7 mouse cellular contexts compared by ENCODE assay signal in genomic region chr5:121397187-121398145, GRCm38 (mm10). TPM values are rescaled to one million over a fixed set of nuclear protein-coding genes. Genes with fewer than 3 reads are reported as not detected.
DNase-seq lines count a peak whose midpoint lies in the region; ATAC-seq lines count a peak whose summit lies in the region.

Gene Naa25, plus strand, starts transcription at chr5:121397936.

- peaks cover 20% of the 10 kb centered on the region for H3K4me1 ChIP-seq in intestine, embryonic 16.5 days (ENCODE audit: control insufficient read depth, insufficient read depth, low read length)
- peaks cover 12% of the 10 kb centered on the region for H3K4me1 ChIP-seq in midbrain, embryonic 11.5 days (ENCODE audit: control insufficient read depth, insufficient read depth, low read length)

- peak within 1 kb of the TSS; percentile 85 for H3K4me2 ChIP-seq in intestine, embryonic 16.5 days (ENCODE audit: low read depth, low read length)
- peak within 1 kb of the TSS; percentile 94 for H3K4me2 ChIP-seq in midbrain, embryonic 11.5 days

- peak; percentile 96 for ATAC-seq in intestine, embryonic 16.5 days
- ATAC-seq in midbrain, embryonic 11.5 days (ENCODE audit: low FRiP score): peak; percentile 97

- intact Hi-C loops in left cerebral cortex, postnatal 36 days (cut with DNase I): no loop called here

- peak within 1 kb of the TSS; percentile 90 for H3K9ac ChIP-seq in intestine, embryonic 16.5 days (ENCODE audit: low read depth, low read length)
- H3K9ac ChIP-seq in midbrain, embryonic 11.5 days (ENCODE audit: low read length): peak within 1 kb of the TSS; percentile 83

- WGBS in intestine, embryonic 16.5 days: 9% methylated on average over 52 of the region's 53 CpGs
- 11% methylated on average over 53 of the region's 53 CpGs for WGBS in midbrain, embryonic 11.5 days

- no peaks in the 10 kb centered on the region for H3K27me3 ChIP-seq in intestine, embryonic 16.5 days (replicated peaks; ENCODE audit: control insufficient read depth, insufficient read depth, low read length)
- no peaks in the 10 kb centered on the region for H3K27me3 ChIP-seq in midbrain, embryonic 11.5 days (ENCODE audit: control insufficient read depth, insufficient read depth, low read length)

- H3K9me3 ChIP-seq in intestine, embryonic 16.5 days (ENCODE audit: control insufficient read depth, low read length): no peaks in the 10 kb centered on the region
- no peaks in the 10 kb centered on the region for H3K9me3 ChIP-seq in midbrain, embryonic 11.5 days (ENCODE audit: control insufficient read depth, low read length)

- DNase-seq in adrenal gland, adult 8-10 months: peak; percentile 91
- DNase-seq in embryo, embryonic 9.5 days (ENCODE audit: extremely low spot score): peak; percentile 91
- DNase-seq in gastrocnemius, postnatal 4 days (ENCODE audit: low spot score in 2 of 2): peak; percentile 94 to 97
- peak; percentile 91 to 92 for DNase-seq in left cerebral cortex, postnatal 36 days (ENCODE audit: low spot score in 2 of 2)
- DNase-seq in midbrain, embryonic 11.5 days (ENCODE audit: low spot score, missing footprints): peak; percentile 99
- DNase-seq in skeletal muscle tissue, adult 2 months (ENCODE audit: low read depth, low spot score): peak; percentile 97

- peak within 1 kb of the TSS; percentile 90 for H3K27ac ChIP-seq in intestine, embryonic 16.5 days (ENCODE audit: low read length)
- H3K27ac ChIP-seq in midbrain, embryonic 11.5 days (ENCODE audit: low read depth, low read length): peak within 1 kb of the TSS; percentile 75

- peak within 1 kb of the TSS; percentile 92 for H3K4me3 ChIP-seq in intestine, embryonic 16.5 days (ENCODE audit: low read length)
- peak within 1 kb of the TSS; percentile 95 for H3K4me3 ChIP-seq in midbrain, embryonic 11.5 days (ENCODE audit: low read depth, low read length)

- no peaks in the 10 kb centered on the region for H3K36me3 ChIP-seq in intestine, embryonic 16.5 days (ENCODE audit: control insufficient read depth, insufficient read depth, low read length)
- H3K36me3 ChIP-seq in midbrain, embryonic 11.5 days (ENCODE audit: control insufficient read depth, insufficient read depth, low read length): no peaks in the 10 kb centered on the region; the same call in 1 of the 2 replicates

RNA-seq across cellular contexts. Expression of gene Naa25, which starts in this region (rescaled TPM):
- 10 to 100 TPM; 33.4 to 40.0 (median 35.9) TPM for total RNA-seq in adrenal gland, adult 8-10 months (2022)
- 10 to 100 TPM; 22.3 to 23.8 TPM for total RNA-seq in gastrocnemius, postnatal 4 days (2021)
- 45.9 and 48.3 TPM in 2 replicates for polyA plus RNA-seq in intestine, embryonic 16.5 days (2015; fragmentation: Nextera tagmentation; extraction: Ambion mirVana)
- 10 to 100 TPM; 39.4 to 40.7 TPM for total RNA-seq in left cerebral cortex, postnatal 36 days (2021)
- 46.9 and 51.7 TPM in 2 replicates for polyA plus RNA-seq in midbrain, embryonic 11.5 days (2014; fragmentation: Nextera tagmentation; extraction: Ambion mirVana)

Comparison
In these comparisons a context has a peak if more than half of its experiments do, and no peak if none do; other contexts are left out.
1. Peak in every context shown above with its lines: DNase-seq, ATAC-seq, H3K4me3 ChIP-seq and H3K27ac ChIP-seq.